Mouse (Mus musculus) gastrocnemius, adult 8-10 months (tissue): ENCODE measurements around the gene Rtca. TPM values are rescaled to one million over a fixed set of nuclear protein-coding genes. Genes with fewer than 3 reads are reported as not detected.

Experiments
- DNase-seq, 2 experiments: peaks; one replicate each; pipeline ENCODE4 v3.0.0; 2022; ENCODE audit warnings: low spot score in 2 of 2
- total RNA-seq, 4 experiments: library from RNA; stranded (reverse); gene quantifications; 2 replicates each; pipeline ENCODE4 v1.2.4; 2022

The Rtca gene
- total RNA-seq, 4 experiments from 2014 or later = 21.7 to 28.9 (median 24.1) TPM

- DNase-seq = no peak
These were observed 31.2 kb downstream of the Rtca start for GRCm38 (mm10) chr3:116476686-116477298.

DNA sequence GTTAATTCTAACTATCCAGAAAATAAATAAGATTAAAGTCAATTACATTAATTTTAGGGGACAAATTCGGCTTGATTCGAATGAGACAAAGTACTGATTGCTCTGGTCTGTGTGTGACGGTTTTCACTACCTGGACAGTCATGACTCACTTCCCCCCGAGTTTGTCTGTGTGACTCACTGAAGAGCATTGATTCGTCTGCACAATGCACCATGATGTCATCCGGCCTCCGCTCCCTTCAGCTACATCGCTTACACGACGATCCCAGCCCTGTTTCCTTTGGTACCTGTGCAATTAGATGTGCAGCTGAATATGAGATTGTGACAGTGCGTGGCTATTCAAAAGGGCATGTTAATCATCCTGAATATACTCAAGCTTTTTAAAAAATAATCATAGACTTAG, 33.4 kb downstream of the Rtca start:
- no peak for DNase-seq

DNA sequence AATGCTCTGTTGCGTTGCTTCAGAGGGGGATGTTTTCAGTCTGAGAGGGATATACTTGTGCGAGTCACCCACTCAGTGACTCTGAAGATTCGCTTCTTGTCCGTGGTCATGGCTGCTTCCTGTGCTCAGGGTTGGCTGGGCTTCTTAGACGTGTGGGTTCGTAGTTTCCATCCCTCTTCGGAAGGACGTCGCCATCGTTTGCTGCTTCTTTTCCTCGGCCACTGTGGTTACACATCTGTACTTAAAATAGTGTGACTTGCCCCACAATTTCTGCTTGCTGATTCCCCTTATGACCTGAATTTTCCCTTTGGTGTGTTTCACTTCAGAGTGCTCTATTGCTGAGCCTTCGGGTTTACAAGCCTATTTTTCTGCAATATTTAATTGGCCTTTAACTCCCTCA, 42.3 kb downstream of the Rtca start:
- no peak for DNase-seq

- DNase-seq = no peak
These were observed 43.7 kb downstream of the Rtca start for GRCm38 (mm10) chr3:116464318-116464717.

DNA sequence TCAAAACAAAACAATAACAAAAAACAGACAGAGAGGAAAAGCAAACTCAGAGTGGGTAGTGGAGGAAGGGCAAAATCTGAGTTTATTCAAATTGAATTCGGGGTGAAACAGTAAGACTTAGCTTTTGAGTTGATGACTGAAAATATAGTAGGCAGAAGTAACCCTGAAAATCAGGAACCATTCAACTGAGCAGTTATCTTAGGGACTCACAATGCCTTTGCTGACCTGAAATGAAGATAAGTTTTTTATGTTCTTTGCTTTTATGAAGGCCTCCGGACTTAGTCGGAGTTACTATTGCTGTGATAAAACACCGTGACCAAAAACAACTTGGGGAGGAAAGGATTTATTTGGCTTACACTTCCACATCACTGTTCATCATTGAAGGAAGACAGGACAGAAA, 47.0 kb downstream of the Rtca start:
- no peak for DNase-seq

DNA sequence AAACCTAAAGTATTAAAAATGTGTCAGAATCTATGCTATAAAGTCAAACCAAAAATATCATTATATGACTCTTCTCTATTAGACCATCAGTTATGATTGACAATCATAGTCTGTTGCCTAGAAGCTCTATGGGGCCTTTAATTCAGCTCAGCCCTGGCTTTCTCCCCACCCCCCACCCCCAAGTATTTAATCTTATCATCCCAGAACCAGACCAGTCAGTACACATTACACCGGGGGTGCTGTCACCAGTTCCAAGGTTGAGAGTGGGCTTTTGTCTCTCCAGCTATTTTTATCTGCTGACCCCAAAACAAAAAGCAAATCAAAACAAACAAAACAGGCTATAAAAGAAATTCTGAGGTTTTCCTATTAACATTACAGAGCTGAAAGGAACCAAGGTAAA, 53.5 kb downstream of the Rtca start:
- DNase-seq = no peak

GRCm38 (mm10) chr3:116450741-116451140, 57.3 kb downstream of the Rtca start:
- DNase-seq = no peak

GRCm38 (mm10) chr3:116444327-116444726, 63.7 kb downstream of the Rtca start:
- no peak for DNase-seq

- no peak for DNase-seq
These were observed 65.2 kb downstream of the Rtca start for GRCm38 (mm10) chr3:116442788-116443187.

- DNase-seq = no peak
These were observed 66.3 kb downstream of the Rtca start for GRCm38 (mm10) chr3:116441518-116442205.

GRCm38 (mm10) chr3:116440066-116440997, 67.7 kb downstream of the Rtca start:
- no peak for DNase-seq

Other genes starting within 250 kb of the Rtca start
- 10 to 100 TPM; 14.2 to 23.0 (median 17.6) TPM for gene Cdc14a, start 84.2 kb downstream of the Rtca start, total RNA-seq
- gene Dbt, start 4.9 kb upstream of the Rtca start, total RNA-seq = 10 to 100 TPM; 24.3 to 36.4 (median 29.5) TPM
- 10 to 100 TPM; 46.0 to 53.0 (median 51.1) TPM for gene Lrrc39, start 54.8 kb upstream of the Rtca start, total RNA-seq
- gene Sass6, start 86.8 kb upstream of the Rtca start, total RNA-seq = 1 to 10 TPM; 1.4 to 2.9 (median 2.0) TPM
- 1 to 10 TPM; 2.6 to 5.3 (median 3.9) TPM for gene Trmt13, start 106.4 kb upstream of the Rtca start, total RNA-seq
- 10 to 100 TPM in 1 of 4 experiments, 1 to 10 TPM in 3; 7.2 to 11.9 (median 9.3) TPM for gene Mfsd14a, start 154.5 kb upstream of the Rtca start, total RNA-seq
- 1 to 10 TPM in 1 of 4 experiments, under 1 TPM in 1, not detected in 2; 0.88 to 1.6 TPM for gene Gm43191, start 173.1 kb upstream of the Rtca start, total RNA-seq
- gene Slc35a3, start 204.6 kb upstream of the Rtca start, total RNA-seq = 1 to 10 TPM; 5.0 to 7.6 (median 5.9) TPM